Mouse (Mus musculus) neural tube, postnatal 0 days (tissue): ENCODE measurements around the gene Ift20. TPM values are rescaled to one million over a fixed set of nuclear protein-coding genes. Genes with fewer than 3 reads are reported as not detected.

ENCODE experiments used
- polyA plus RNA-seq: library from polyadenylated mRNA; unstranded; fragments of >200 nt; fragmentation: Nextera tagmentation; extraction: Ambion mirVana; gene quantifications from 2 replicates; pipeline ENCODE4 v1.2.1, GENCODE M21; 2015

Ift20 gene
- polyA plus RNA-seq, result 131 and 141 TPM in 2 replicates

DNA sequence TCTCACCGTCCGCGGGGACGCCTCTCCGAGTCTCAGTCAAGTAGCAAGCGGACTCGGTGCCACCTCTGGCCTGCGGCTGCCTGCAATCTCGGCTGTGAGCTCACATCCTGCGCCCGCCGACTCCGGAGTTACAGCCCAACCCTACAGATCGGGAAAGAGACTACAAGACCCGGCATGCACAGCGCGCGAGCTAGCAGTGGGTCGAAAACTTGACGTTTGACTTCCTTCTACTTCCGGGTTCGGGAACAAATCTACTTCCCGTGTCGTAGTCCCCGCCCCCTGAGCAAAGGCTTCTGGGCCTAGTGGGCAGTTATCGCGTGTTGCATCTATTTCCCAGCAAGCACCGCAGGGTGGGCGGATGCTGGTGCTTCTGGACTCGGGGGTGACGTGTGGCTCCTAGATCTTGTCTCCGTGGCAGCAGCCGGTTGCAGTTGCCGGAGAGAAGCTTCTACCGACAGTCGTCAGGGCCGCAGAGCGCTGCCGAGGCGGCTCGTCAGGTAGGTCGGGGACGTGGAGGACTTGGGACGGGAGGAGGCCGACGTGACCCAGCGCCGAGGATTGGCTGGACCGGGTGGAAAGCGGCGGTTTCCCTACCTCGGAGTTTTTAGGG, at the start of gene Ift20, which contains the start of gene Tnfaip1:
Gene Ift20, plus strand, starts transcription at position 282 of the 610 bp plus-strand sequence.
Gene Tnfaip1, minus strand, starts transcription at position 253 of the 610 bp plus-strand sequence.

DNA sequence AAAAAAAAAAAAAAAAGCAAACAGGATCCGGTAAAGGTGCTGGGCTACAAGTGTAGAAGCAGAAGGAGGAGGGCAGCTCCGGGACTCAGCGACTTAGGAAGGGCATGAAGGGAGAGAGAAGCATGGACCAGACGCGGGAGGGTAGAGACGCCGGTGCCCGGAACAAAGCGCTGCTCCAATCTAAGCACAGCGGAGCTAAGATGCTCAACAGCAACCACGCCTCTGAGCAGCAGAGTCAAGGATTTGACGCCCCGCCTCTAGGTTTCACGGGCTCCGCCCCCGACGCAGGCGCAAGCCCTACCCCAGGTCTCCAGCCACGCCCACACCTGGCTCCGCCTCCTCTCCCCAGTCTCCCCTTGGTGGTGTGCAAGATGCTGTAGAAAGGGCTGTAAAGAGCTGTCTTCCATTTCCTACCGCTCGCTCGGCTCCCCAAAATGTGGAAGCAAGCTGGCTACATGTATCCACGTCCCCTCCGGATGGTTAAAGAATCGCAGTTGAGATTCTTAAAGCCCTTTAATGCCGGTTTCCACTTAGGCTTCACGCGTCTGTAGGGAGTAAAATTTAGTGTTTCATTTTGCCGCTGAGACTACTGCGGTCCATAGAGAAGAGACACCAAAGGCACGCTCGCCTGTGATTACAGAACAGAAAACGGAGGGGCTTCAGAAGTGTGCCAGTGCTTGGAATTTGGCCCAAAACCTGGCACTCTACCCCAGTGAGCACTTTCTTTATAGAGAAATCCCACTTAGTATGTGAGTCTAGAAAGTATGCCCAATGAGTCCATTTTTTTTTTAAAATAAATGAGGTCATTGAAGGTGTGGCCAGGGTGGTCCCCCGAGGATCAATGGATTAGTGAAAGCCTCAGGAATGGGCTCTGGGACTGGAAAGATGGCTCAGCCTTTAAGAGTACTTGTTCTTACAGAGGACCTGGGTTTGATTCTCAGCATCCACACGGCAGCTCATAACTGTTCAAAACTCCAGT, 38.3 kb upstream of the Ift20 start, which contains the start of gene Sarm1:
Gene Sarm1, minus strand, starts transcription at position 211 of the 979 bp plus-strand sequence.

DNA sequence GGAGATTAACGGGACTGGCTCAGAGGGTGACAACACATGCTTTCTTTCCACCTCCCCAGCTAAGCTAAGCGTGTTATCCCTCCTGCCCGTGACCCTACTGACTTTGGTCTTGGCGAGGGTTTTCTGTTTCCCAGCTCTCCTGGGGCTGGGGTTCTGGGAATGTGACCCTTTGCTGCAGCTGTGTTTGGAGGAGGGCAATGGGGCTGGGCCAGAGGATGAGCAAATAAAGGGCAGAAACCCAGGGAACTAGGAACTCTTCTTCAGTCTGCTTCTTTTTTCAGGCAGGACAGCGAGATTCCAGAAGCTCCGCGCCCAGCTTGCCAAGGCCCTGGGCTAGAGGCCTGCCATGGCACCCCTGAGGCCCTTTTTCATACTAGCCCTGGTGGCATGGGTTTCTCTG, 37.2 kb upstream of the Ift20 start, which contains the start of gene Vtn:
Gene Vtn, plus strand, starts transcription at position 88 of the 400 bp plus-strand sequence.

DNA sequence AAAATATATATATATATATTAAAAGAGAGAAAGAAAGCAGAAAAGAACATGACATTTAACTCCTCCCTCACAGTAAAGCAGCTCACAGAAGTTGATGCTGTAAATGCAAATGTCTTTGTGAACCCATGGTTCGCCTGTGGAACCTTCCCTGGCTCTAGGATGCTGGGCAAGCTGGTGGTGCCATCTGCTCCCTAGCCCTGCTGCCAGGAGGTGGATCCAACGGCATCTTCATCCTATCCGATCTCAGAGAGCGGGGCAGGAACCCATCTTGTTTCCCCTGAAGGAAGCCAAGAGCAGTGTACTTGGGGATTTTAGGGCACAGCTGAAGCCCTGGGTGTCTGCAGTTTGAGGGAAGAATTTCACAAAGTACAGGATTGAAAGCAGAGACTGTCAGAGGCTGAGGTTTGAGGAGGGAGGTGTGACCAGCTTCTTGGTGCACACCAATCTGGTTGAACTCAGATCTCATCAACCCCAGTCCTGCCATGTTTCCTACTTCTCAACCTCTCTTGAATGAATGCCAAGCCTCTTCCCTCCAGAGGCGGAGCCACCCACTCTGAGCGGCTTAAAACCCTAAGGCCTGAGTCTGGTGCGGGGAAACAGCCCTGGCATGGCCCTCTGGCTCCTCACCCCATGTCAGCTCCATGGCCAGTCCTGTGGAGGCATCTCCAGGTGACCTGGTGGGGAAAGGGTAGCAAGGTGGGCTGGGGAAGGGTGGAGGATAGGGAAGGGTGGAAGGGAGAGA, 33.1 kb upstream of the Ift20 start, which contains the start of gene Sebox:
Gene Sebox, plus strand, starts transcription at position 539 of the 742 bp plus-strand sequence.

DNA sequence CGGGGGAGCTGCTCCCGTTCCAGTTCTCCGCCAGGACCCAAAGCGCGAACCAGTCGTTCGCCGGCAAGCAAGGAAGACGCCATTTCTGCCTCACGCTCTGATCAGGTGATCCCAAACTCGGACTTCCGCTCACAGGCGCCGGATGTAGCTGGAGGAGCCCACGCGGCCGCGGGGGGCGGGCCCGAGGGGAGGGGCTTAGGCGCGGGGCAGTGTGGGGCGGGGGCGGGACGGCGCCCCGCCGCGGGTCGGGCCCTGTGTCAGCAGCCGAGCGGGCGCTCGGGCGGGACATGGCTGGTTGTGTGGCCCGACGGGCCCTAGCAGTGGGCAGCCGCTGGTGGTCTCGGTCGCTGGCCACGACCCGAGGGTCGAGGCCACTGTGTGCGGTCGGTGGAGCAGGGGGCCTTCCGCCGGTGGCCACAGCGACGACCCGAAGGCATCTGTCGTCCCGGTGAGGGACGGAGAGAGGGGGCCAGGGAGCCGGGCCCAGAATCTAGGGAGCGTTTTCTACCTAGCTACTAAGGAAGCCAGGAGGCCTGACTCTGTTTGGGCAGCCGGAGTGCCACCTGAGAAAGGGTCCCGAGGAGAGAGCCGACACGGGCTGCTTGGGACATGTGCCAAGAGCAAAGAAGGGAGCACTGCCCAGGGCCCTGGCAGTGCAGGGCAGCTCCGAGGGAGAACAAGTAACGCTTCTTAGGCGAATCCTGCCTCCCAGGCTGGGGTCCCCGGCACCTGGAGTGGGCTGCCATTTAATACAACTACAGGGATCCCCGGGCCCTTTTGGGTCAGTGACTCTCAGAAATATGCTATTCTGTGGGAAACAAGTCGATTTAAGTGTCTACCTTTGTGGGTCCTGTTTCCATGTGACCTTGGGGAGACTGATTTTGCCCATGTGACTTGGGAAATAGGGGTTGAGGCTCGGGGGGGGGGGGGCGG, 23.9 kb upstream of the Ift20 start, which contains the start of the genes Tmem199 and Poldip2:
Gene Tmem199, minus strand, starts transcription at position 148 of the 933 bp plus-strand sequence.
Gene Poldip2, plus strand, starts transcription at position 169 of the 933 bp plus-strand sequence.

DNA sequence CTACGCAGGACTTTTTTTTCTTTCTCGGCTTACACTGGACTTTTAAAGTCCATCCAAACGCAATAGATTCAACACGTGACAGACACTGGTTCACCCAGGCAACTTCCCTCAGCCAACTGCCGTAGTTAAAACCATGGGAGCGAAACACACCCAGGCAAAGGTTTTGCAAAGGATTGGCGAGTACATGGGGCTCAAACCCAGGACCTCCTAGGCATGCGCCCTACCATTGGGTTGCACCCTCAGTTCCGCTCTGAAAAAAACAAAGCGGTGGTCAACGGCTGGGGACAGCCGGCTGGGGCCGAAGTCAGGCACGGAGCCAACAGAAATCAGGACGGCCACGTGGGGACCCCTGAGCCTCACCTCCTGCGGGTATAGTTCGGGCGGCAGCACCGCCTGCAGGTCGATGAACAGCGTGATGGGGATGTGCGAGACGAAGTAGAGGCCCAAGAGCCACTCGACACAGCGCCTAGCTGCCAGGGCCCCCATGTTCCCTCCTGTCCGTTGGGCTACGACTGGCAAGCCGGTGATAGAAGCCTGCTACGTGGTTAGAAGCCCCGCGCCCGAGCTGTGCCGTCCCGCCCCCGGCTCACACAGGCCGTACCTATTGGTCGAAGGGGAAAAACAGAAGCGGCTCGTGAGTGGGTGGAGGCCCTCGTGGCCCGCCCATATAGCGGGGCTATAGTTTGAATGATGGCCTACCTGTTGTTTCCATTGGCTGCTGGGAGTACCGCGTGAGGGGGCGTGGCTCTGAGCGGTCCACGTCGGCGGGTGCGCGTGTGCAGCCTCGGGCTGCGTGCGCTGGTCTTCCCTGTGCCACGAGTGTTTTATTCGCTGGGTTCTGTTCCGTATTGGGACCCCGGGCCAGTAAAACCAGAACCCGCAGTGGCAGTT, 14.3 kb downstream of the Ift20 start, which contains the start of gene Tmem97:
Gene Tmem97, minus strand, starts transcription at position 610 of the 891 bp plus-strand sequence.

Other genes starting within 250 kb of the Ift20 start
- 0.13 and 0.22 TPM in 2 replicates for gene BC030499, start 245.5 kb upstream of the Ift20 start, polyA plus RNA-seq
- gene Spag5, start 234.8 kb upstream of the Ift20 start, polyA plus RNA-seq, result 7.5 and 7.9 TPM in 2 replicates
- gene Aldoc, start 213.4 kb upstream of the Ift20 start, polyA plus RNA-seq, result 1,117 and 1,134 TPM in 2 replicates
- 90.8 and 112 TPM in 2 replicates for gene Pigs, start 207.9 kb upstream of the Ift20 start, polyA plus RNA-seq
- gene Unc119, start 192.9 kb upstream of the Ift20 start, polyA plus RNA-seq, result 97.8 and 99.2 TPM in 2 replicates
- gene Foxn1, start 149.8 kb upstream of the Ift20 start, polyA plus RNA-seq, result not detected in 2 replicates
- gene Slc13a2, start 114.1 kb upstream of the Ift20 start, polyA plus RNA-seq, result not detected in 2 replicates
- 20.6 and 23.2 TPM in 2 replicates for gene Slc46a1, start 70.7 kb upstream of the Ift20 start, polyA plus RNA-seq
- gene Sarm1, start 38.6 kb upstream of the Ift20 start, polyA plus RNA-seq, result 30.9 and 37.9 TPM in 2 replicates
- 134 and 170 TPM in 2 replicates for gene Vtn, start 37.3 kb upstream of the Ift20 start, polyA plus RNA-seq
- 0.12 TPM in 1 of 2 replicates, not detected in the other for gene Sebox, start 32.9 kb upstream of the Ift20 start, polyA plus RNA-seq
- gene Tmem199, start 24.2 kb upstream of the Ift20 start, polyA plus RNA-seq, result 84.7 and 90.1 TPM in 2 replicates
- gene Poldip2, start 24.2 kb upstream of the Ift20 start, polyA plus RNA-seq, result 167 and 168 TPM in 2 replicates
- gene Tnfaip1, start within 50 bp of the Ift20 start, polyA plus RNA-seq, result 49.3 and 51.3 TPM in 2 replicates
- gene Tmem97, start 14.4 kb downstream of the Ift20 start, polyA plus RNA-seq, result 51.4 and 53.5 TPM in 2 replicates
- gene Nlk, start 161.0 kb downstream of the Ift20 start, polyA plus RNA-seq, result 19.9 and 21.2 TPM in 2 replicates
- 39.6 and 42.6 TPM in 2 replicates for gene Ccnq, start 215.4 kb downstream of the Ift20 start, polyA plus RNA-seq